Mouse (Mus musculus): ENCODE measurements around the gene Susd1.

Susd1 gene

GRCm38 (mm10) chr4:59379876-59380275 is 58.6 kb downstream of the Susd1 start:
- DNase-seq, result no peak

GRCm38 (mm10) chr4:59378631-59379030 is 59.8 kb downstream of the Susd1 start:
- no peak for DNase-seq

- DNase-seq, result no peak
Observed at GRCm38 (mm10) chr4:59374271-59374938, 64.0 kb downstream of the Susd1 start.

GRCm38 (mm10) chr4:59372546-59373157 is 65.8 kb downstream of the Susd1 start:
- peak; percentile 36 to 39 for DNase-seq

- DNase-seq, result no peak
Observed at GRCm38 (mm10) chr4:59371910-59372309, 66.5 kb downstream of the Susd1 start.

- no peak for DNase-seq
Observed at GRCm38 (mm10) chr4:59369941-59370340, 68.5 kb downstream of the Susd1 start.

GRCm38 (mm10) chr4:59368118-59368517 is 70.3 kb downstream of the Susd1 start:
- no peak for DNase-seq

- no peak for DNase-seq
Observed at GRCm38 (mm10) chr4:59366206-59366605, 72.2 kb downstream of the Susd1 start.

- DNase-seq, result no peak
Observed at GRCm38 (mm10) chr4:59365571-59365970, 72.9 kb downstream of the Susd1 start.

GRCm38 (mm10) chr4:59364229-59365173 is 73.9 kb downstream of the Susd1 start:
- DNase-seq, result no peak

GRCm38 (mm10) chr4:59363041-59363440 is 75.4 kb downstream of the Susd1 start:
- DNase-seq, result peak; percentile 56 to 64

- peak; percentile 69 to 86 for DNase-seq
Observed at GRCm38 (mm10) chr4:59360704-59361103, 77.7 kb downstream of the Susd1 start.

- no peak for DNase-seq
Observed at GRCm38 (mm10) chr4:59359921-59360320, 78.5 kb downstream of the Susd1 start.

GRCm38 (mm10) chr4:59358960-59359359 is 79.5 kb downstream of the Susd1 start:
- no peak for DNase-seq

GRCm38 (mm10) chr4:59355421-59355820 is 83.0 kb downstream of the Susd1 start:
- no peak for DNase-seq

- no peak for DNase-seq
Observed at GRCm38 (mm10) chr4:59354666-59355065, 83.8 kb downstream of the Susd1 start.

- DNase-seq, result no peak
Observed at GRCm38 (mm10) chr4:59351938-59352337, 86.5 kb downstream of the Susd1 start.

- no peak for DNase-seq
Observed at GRCm38 (mm10) chr4:59350354-59350753, 88.1 kb downstream of the Susd1 start.

GRCm38 (mm10) chr4:59349425-59350185 is 88.8 kb downstream of the Susd1 start:
- DNase-seq, result no peak

GRCm38 (mm10) chr4:59340714-59341113 is 97.7 kb downstream of the Susd1 start:
- peak; percentile 83 to 92 for DNase-seq

GRCm38 (mm10) chr4:59340046-59340445 is 98.4 kb downstream of the Susd1 start:
- no peak for DNase-seq

GRCm38 (mm10) chr4:59338896-59339535 is 99.4 kb downstream of the Susd1 start:
- DNase-seq, result no peak

Measured in lung, postnatal 4 days (tissue).